Mouse (Mus musculus): Measurements from ENCODE around the gene Grid1. TPM values are rescaled to one million over a fixed set of nuclear protein-coding genes. Genes with fewer than 3 reads are reported as not detected.

Grid1 gene
- polyA plus RNA-seq, 1 experiment = not detected

- no peaks in the 10 kb centered on the region for H3K4me1 ChIP-seq (ENCODE audit: control insufficient read depth, insufficient read depth, low read length)
- no peak overlapping the region for H3K27ac ChIP-seq (ENCODE audit: insufficient read depth, low read length)
- TF ChIP-seq POLR2A (IDR thresholded peaks at IDR 0.05; ENCODE audit: low read depth, low read length) = no peak
- no peak for TF ChIP-seq CTCF (IDR thresholded peaks at IDR 0.05; ENCODE audit: borderline replicate concordance, insufficient read depth, low read length)
- H3K4me3 ChIP-seq (ENCODE audit: insufficient read depth, low read length) = no peak overlapping the region
Observed at GRCm38 (mm10) chr14:35209444-35209843, 389.5 kb downstream of the Grid1 start.

GRCm38 (mm10) chr14:35219021-35219420 is 399.1 kb downstream of the Grid1 start:
- no peaks in the 10 kb centered on the region for H3K4me1 ChIP-seq (ENCODE audit: control insufficient read depth, insufficient read depth, low read length)
- TF ChIP-seq POLR2A (IDR thresholded peaks at IDR 0.05; ENCODE audit: low read depth, low read length) (no peak), CTCF (IDR thresholded peaks at IDR 0.05; ENCODE audit: borderline replicate concordance, insufficient read depth, low read length) (no peak)
- no peak overlapping the region for H3K4me3 ChIP-seq (ENCODE audit: insufficient read depth, low read length)

GRCm38 (mm10) chr14:35222196-35222595 is 402.3 kb downstream of the Grid1 start:
- Histone ChIP-seq H3K27ac (ENCODE audit: insufficient read depth, low read length) (no peak overlapping the region), H3K4me1 (ENCODE audit: control insufficient read depth, insufficient read depth, low read length) (no peaks in the 10 kb centered on the region), H3K4me3 (ENCODE audit: insufficient read depth, low read length) (no peak overlapping the region)
- TF ChIP-seq POLR2A (IDR thresholded peaks at IDR 0.05; ENCODE audit: low read depth, low read length) = no peak
- no peak for TF ChIP-seq CTCF (IDR thresholded peaks at IDR 0.05; ENCODE audit: borderline replicate concordance, insufficient read depth, low read length)

More at GRCm38 (mm10) chr14:35219021-35219420, 399.1 kb downstream of the Grid1 start:
- no peak overlapping the region for H3K27ac ChIP-seq (ENCODE audit: insufficient read depth, low read length)

- no peaks in the 10 kb centered on the region for H3K4me1 ChIP-seq (ENCODE audit: control insufficient read depth, insufficient read depth, low read length)
- no peak overlapping the region for H3K4me3 ChIP-seq (ENCODE audit: insufficient read depth, low read length)
- TF ChIP-seq CTCF (IDR thresholded peaks at IDR 0.05; ENCODE audit: borderline replicate concordance, insufficient read depth, low read length) = no peak
- no peak for TF ChIP-seq POLR2A (IDR thresholded peaks at IDR 0.05; ENCODE audit: low read depth, low read length)
Observed at GRCm38 (mm10) chr14:35227581-35227980, 407.7 kb downstream of the Grid1 start.

GRCm38 (mm10) chr14:35231384-35231783 is 411.5 kb downstream of the Grid1 start:
- Histone ChIP-seq H3K27ac (ENCODE audit: insufficient read depth, low read length) (no peak overlapping the region), H3K4me3 (ENCODE audit: insufficient read depth, low read length) (no peak overlapping the region), H3K4me1 (ENCODE audit: control insufficient read depth, insufficient read depth, low read length) (no peaks in the 10 kb centered on the region)
- no peak for TF ChIP-seq CTCF (IDR thresholded peaks at IDR 0.05; ENCODE audit: borderline replicate concordance, insufficient read depth, low read length)

More at GRCm38 (mm10) chr14:35227581-35227980, 407.7 kb downstream of the Grid1 start:
- H3K27ac ChIP-seq (ENCODE audit: insufficient read depth, low read length) = no peak overlapping the region

- Histone ChIP-seq H3K27ac (ENCODE audit: insufficient read depth, low read length) (no peak overlapping the region), H3K4me3 (ENCODE audit: insufficient read depth, low read length) (no peak overlapping the region), H3K4me1 (ENCODE audit: control insufficient read depth, insufficient read depth, low read length) (no peaks in the 10 kb centered on the region)
- TF ChIP-seq CTCF (IDR thresholded peaks at IDR 0.05; ENCODE audit: borderline replicate concordance, insufficient read depth, low read length) (no peak), POLR2A (IDR thresholded peaks at IDR 0.05; ENCODE audit: low read depth, low read length) (no peak)
Observed at GRCm38 (mm10) chr14:35242882-35243281, 423.0 kb downstream of the Grid1 start.

GRCm38 (mm10) chr14:35244776-35245548 is 425.1 kb downstream of the Grid1 start:
- no peaks in the 10 kb centered on the region for H3K4me1 ChIP-seq (ENCODE audit: control insufficient read depth, insufficient read depth, low read length)
- TF ChIP-seq CTCF (IDR thresholded peaks at IDR 0.05; ENCODE audit: borderline replicate concordance, insufficient read depth, low read length) (no peak), POLR2A (IDR thresholded peaks at IDR 0.05; ENCODE audit: low read depth, low read length) (no peak)
- H3K27ac ChIP-seq (ENCODE audit: insufficient read depth, low read length) = no peak overlapping the region
- H3K4me3 ChIP-seq (ENCODE audit: insufficient read depth, low read length) = no peak overlapping the region

- H3K4me3 ChIP-seq (ENCODE audit: insufficient read depth, low read length) = no peak overlapping the region
- H3K4me1 ChIP-seq (ENCODE audit: control insufficient read depth, insufficient read depth, low read length) = no peaks in the 10 kb centered on the region
- no peak overlapping the region for H3K27ac ChIP-seq (ENCODE audit: insufficient read depth, low read length)
- TF ChIP-seq POLR2A (IDR thresholded peaks at IDR 0.05; ENCODE audit: low read depth, low read length) (no peak), CTCF (IDR thresholded peaks at IDR 0.05; ENCODE audit: borderline replicate concordance, insufficient read depth, low read length) (no peak)
Observed at GRCm38 (mm10) chr14:35250412-35250811, 430.5 kb downstream of the Grid1 start.

- Histone ChIP-seq H3K4me1 (ENCODE audit: control insufficient read depth, insufficient read depth, low read length) (no peaks in the 10 kb centered on the region), H3K4me3 (ENCODE audit: insufficient read depth, low read length) (no peak overlapping the region), H3K27ac (ENCODE audit: insufficient read depth, low read length) (no peak overlapping the region)
- TF ChIP-seq POLR2A (IDR thresholded peaks at IDR 0.05; ENCODE audit: low read depth, low read length) (no peak), CTCF (IDR thresholded peaks at IDR 0.05; ENCODE audit: borderline replicate concordance, insufficient read depth, low read length) (no peak)
Observed at GRCm38 (mm10) chr14:35254477-35254876, 434.6 kb downstream of the Grid1 start.

GRCm38 (mm10) chr14:35270260-35270659 is 450.4 kb downstream of the Grid1 start:
- TF ChIP-seq POLR2A (IDR thresholded peaks at IDR 0.05; ENCODE audit: low read depth, low read length) (no peak), CTCF (IDR thresholded peaks at IDR 0.05; ENCODE audit: borderline replicate concordance, insufficient read depth, low read length) (no peak)
- no peak overlapping the region for H3K27ac ChIP-seq (ENCODE audit: insufficient read depth, low read length)
- no peak overlapping the region for H3K4me3 ChIP-seq (ENCODE audit: insufficient read depth, low read length)

More at GRCm38 (mm10) chr14:35270260-35270659, 450.4 kb downstream of the Grid1 start:
- H3K4me1 ChIP-seq (ENCODE audit: control insufficient read depth, insufficient read depth, low read length) = no peaks in the 10 kb centered on the region

All from embryonic fibroblast, embryonic 13.5 days (primary cell).